Mouse (Mus musculus): ENCODE data around the gene Hnrnpa3. TPM values are rescaled to one million over a fixed set of nuclear protein-coding genes. Genes with fewer than 3 reads are reported as not detected.
"Not testable (repeated sequence)": the region's sequence is repeated elsewhere in the genome, so short reads cannot be mapped to it uniquely, and the experiment has no call there.

Hnrnpa3 gene
- polyA plus RNA-seq, 1 experiment from 2014 or later: 302 TPM

- DNase-seq (no peak), ATAC-seq (ENCODE audit: insufficient read depth) (0 out of 2 replicates have a peak, but pooled peaks have one; percentile 23)
- H3K9me3 ChIP-seq (ENCODE audit: low read depth, low read length): no peaks in the 10 kb centered on the region
- no peak for TF ChIP-seq CTCF (IDR thresholded peaks at IDR 0.05; ENCODE audit: low read depth)
- H3K27me3 ChIP-seq (ENCODE audit: insufficient read depth, low read length): no peaks in the 10 kb centered on the region
- no peaks in the 10 kb centered on the region for H3K36me3 ChIP-seq (ENCODE audit: insufficient read depth)
- no peak overlapping the region for H3K9ac ChIP-seq
- H3K4me2 ChIP-seq: no peak overlapping the region
- no peak overlapping the region for H3K27ac ChIP-seq (ENCODE audit: low read depth)
- H3K4me3 ChIP-seq (ENCODE audit: low read depth, low read length): no peak overlapping the region
- peaks cover 4% of the 10 kb centered on the region; the same call in 1 of the 2 replicates for H3K4me1 ChIP-seq (ENCODE audit: insufficient read depth)
Measured at GRCm38 (mm10) chr2:75637361-75637760, 21.7 kb upstream of the Hnrnpa3 start.

DNA sequence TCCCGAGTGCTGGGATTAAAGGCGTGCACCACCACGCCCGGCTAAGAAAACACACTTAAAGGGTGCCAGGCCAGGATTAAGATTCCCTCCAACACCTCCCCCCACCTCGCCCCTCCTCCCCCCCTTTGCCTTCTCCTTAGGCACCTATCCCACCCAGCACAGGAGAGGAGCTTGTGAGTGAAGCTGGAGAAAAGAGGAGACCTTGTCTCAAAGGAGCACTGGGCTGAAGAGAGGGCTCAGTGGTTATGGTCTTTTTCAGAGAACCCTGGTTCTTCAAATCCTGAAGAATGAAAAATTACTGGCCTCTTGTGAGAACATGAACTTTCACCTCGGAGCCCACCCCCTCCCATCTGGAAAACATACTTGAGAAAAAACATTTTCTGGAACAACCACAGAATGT, 21.2 kb upstream of the Hnrnpa3 start:
- H3K36me3 ChIP-seq (ENCODE audit: insufficient read depth); H3K4me1 ChIP-seq (ENCODE audit: insufficient read depth); H3K4me3 ChIP-seq (ENCODE audit: low read depth, low read length); H3K4me2 ChIP-seq; H3K27me3 ChIP-seq (ENCODE audit: insufficient read depth, low read length); H3K9ac ChIP-seq; H3K27ac ChIP-seq (ENCODE audit: low read depth); H3K9me3 ChIP-seq (ENCODE audit: low read depth, low read length); ATAC-seq (ENCODE audit: insufficient read depth); DNase-seq: not testable (repeated sequence)
- 79% methylated on average over 6 of the region's 6 CpGs for WGBS

- not testable (repeated sequence) for H3K9me3 ChIP-seq (ENCODE audit: low read depth, low read length); H3K9ac ChIP-seq; DNase-seq; H3K27me3 ChIP-seq (ENCODE audit: insufficient read depth, low read length); H3K4me3 ChIP-seq (ENCODE audit: low read depth, low read length); H3K27ac ChIP-seq (ENCODE audit: low read depth); H3K36me3 ChIP-seq (ENCODE audit: insufficient read depth); ATAC-seq (ENCODE audit: insufficient read depth)
- H3K4me2 ChIP-seq: peak overlapping the region; percentile 33; the same call in 1 of the 2 replicates
- WGBS: 2% methylated on average over 10 of the region's 12 CpGs
- H3K4me1 ChIP-seq (ENCODE audit: insufficient read depth): peaks cover 13% of the 10 kb centered on the region; the same call in 1 of the 2 replicates
Measured at GRCm38 (mm10) chr2:75639535-75639934, 19.5 kb upstream of the Hnrnpa3 start.

DNA sequence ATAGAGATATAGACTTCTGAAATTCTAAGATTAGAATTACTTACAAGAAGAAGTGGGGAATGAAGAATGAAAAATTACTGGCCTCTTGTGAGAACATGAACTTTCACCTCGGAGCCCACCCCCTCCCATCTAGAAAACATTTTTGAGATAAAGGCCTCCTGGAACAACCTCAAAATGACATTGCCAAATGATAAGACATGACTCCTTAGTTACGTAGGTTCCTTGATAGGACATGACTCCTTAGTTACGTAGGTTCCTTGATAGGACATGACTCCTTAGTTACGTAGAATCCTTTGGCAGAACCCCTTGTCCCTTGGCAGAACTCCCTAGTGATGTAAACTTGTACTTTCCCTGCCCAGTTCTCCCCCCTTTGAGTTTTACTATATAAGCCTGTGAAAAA, 16.7 kb upstream of the Hnrnpa3 start:
- not testable (repeated sequence) for H3K27ac ChIP-seq (ENCODE audit: low read depth); H3K27me3 ChIP-seq (ENCODE audit: insufficient read depth, low read length); H3K4me2 ChIP-seq; H3K9me3 ChIP-seq (ENCODE audit: low read depth, low read length); H3K9ac ChIP-seq; DNase-seq; H3K4me3 ChIP-seq (ENCODE audit: low read depth, low read length); ATAC-seq (ENCODE audit: insufficient read depth); H3K36me3 ChIP-seq (ENCODE audit: insufficient read depth)
- WGBS: 43% methylated on average over 4 of the region's 4 CpGs
- H3K4me1 ChIP-seq (ENCODE audit: insufficient read depth): peaks cover 13% of the 10 kb centered on the region; the same call in 1 of the 2 replicates

DNA sequence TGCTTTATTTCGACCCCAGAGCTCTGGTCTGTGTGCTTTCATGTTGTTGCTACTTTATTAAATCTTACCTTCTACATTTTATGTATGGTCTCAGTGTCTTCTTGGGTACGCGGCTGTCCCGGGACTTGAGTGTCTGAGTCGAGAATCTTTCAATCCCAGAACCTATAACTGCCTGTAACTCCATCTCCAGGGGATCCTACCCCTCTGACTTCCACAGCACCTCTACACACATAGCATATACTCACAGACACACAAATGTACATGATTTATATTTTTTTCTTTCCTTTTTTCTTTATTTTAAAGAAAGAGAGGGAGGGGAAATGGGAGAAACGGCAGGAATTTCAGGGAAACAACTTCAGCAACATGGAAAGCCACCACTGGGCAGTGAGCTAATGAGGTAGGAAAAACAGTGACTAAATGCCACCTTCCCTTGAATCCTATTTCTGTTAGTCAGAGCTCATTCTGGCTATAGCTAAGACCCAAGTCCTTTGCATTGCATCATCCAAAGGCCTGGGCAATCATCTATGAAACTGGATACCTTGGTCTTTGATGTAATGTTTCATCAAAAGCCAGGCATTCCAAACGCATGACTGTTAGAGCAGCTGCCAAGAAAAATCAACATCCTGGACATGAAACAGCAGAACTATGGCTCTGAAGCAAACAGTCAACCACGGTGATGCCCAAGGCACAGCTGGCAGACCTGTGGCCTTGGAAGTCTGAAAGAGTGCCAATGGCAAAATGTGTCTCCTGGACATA, 16.1 kb upstream of the Hnrnpa3 start:
- Histone ChIP-seq H3K27me3 (ENCODE audit: insufficient read depth, low read length) (no peaks in the 10 kb centered on the region), H3K9ac (no peak overlapping the region), H3K9me3 (ENCODE audit: low read depth, low read length) (no peaks in the 10 kb centered on the region), H3K27ac (ENCODE audit: low read depth) (peak overlapping the region; percentile 83), H3K4me1 (ENCODE audit: insufficient read depth) (peaks cover 13% of the 10 kb centered on the region; the same call in 1 of the 2 replicates), H3K4me3 (ENCODE audit: low read depth, low read length) (no peak overlapping the region), H3K36me3 (ENCODE audit: insufficient read depth) (no peaks in the 10 kb centered on the region), H3K4me2 (no peak overlapping the region)
- 56% methylated on average over 8 of the region's 8 CpGs for WGBS
- ATAC-seq (ENCODE audit: insufficient read depth) (peak; percentile 82), DNase-seq (peak; percentile 82)
- no peak for TF ChIP-seq CTCF (IDR thresholded peaks at IDR 0.05; ENCODE audit: low read depth)

DNA sequence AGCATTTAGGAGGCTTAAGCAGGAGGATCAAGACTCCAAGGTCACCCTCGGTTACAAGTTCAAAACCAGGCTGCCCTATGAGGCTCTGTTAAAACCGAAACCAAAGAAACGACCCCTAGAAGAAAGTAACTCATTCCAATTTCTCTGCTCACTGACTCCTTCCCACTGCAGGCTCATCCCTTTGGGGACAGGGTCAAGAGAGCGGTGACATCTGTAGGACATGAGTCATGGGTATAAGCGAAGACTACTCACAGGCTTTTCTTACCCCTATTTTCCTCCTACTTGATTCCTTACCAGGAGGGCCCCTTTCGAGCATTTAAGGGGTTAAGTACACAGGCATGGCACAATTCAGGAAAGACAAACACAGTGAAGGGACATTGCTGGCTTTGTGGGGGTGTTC, 15.1 kb upstream of the Hnrnpa3 start:
- TF ChIP-seq CTCF (IDR thresholded peaks at IDR 0.05; ENCODE audit: low read depth): no peak
- no peak for ATAC-seq (ENCODE audit: insufficient read depth)

DNA sequence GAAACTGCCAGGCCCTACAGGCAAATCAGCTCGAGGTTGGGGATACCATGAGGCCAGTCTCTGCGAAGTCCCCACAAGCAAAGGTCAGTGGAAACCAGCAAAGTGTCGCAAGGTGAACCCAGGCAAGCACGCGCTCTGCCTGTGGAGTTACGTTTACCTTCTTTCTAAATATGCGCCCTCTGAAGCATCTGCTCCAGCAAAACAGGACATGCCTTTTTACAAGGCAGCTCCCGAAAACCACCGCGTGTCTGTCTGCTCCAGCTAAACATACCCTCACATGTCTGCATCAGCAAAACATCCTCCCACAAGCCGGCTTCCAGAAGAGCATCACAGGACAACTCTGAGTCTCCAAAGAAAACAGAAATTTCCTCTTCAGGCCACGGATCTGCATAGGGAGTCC, 13.8 kb upstream of the Hnrnpa3 start:
- ATAC-seq (ENCODE audit: insufficient read depth) (no peak), DNase-seq (no peak)
- no peaks in the 10 kb centered on the region for H3K27me3 ChIP-seq (ENCODE audit: insufficient read depth, low read length)
- no peak overlapping the region for H3K9ac ChIP-seq
- no peak overlapping the region for H3K4me3 ChIP-seq (ENCODE audit: low read depth, low read length)
- no peak for TF ChIP-seq CTCF (IDR thresholded peaks at IDR 0.05; ENCODE audit: low read depth)
- WGBS: 91% methylated on average over 12 of the region's 12 CpGs
- no peaks in the 10 kb centered on the region for H3K36me3 ChIP-seq (ENCODE audit: insufficient read depth)
- no peaks in the 10 kb centered on the region for H3K9me3 ChIP-seq (ENCODE audit: low read depth, low read length)
- no peak overlapping the region for H3K27ac ChIP-seq (ENCODE audit: low read depth)
- H3K4me2 ChIP-seq: no peak overlapping the region
- H3K4me1 ChIP-seq (ENCODE audit: insufficient read depth): peaks cover 13% of the 10 kb centered on the region; the same call in 1 of the 2 replicates

More for the DNA sequence above, 15.1 kb upstream of the Hnrnpa3 start:
- DNase-seq: no peak
- H3K4me3 ChIP-seq (ENCODE audit: low read depth, low read length): no peak overlapping the region
- no peaks in the 10 kb centered on the region for H3K27me3 ChIP-seq (ENCODE audit: insufficient read depth, low read length)
- H3K4me2 ChIP-seq: no peak overlapping the region
- H3K4me1 ChIP-seq (ENCODE audit: insufficient read depth): peaks cover 13% of the 10 kb centered on the region; the same call in 1 of the 2 replicates
- H3K36me3 ChIP-seq (ENCODE audit: insufficient read depth): no peaks in the 10 kb centered on the region
- H3K9me3 ChIP-seq (ENCODE audit: low read depth, low read length): no peaks in the 10 kb centered on the region
- WGBS: 78% methylated on average over 6 of the region's 6 CpGs
- no peak overlapping the region for H3K9ac ChIP-seq
- H3K27ac ChIP-seq (ENCODE audit: low read depth): peak overlapping the region; percentile 22; the same call in 1 of the 2 replicates

Measured in lung, embryonic 14.5 days (tissue).